Mouse (Mus musculus) kidney, embryonic 14.5 days (tissue): ENCODE results near the gene Zglp1. TPM values are rescaled to one million over a fixed set of nuclear protein-coding genes. Genes with fewer than 3 reads are reported as not detected.
"Not testable (repeated sequence)": the region's sequence is repeated elsewhere in the genome, so short reads cannot be mapped to it uniquely, and the experiment has no call there.

Experiments
- ATAC-seq: fragments of 200-750 bp; cut with Nextera tagmentation; 2 replicates; pipeline ENCODE4 v1.8.0; 2017; ENCODE audit warnings: moderate number of reproducible peaks, mild to moderate bottlenecking, moderate TSS enrichment, moderate library complexity; ENCODE audit not compliant: low FRiP score, low TSS enrichment
- H3K27ac ChIP-seq: fragments of 300-500 bp; sonication (generic); 2 replicates; pipeline ENCODE4 v1.5.1; 2014; ENCODE audit warnings: low read depth, mild to moderate bottlenecking, low read length, moderate library complexity, mixed read lengths
- H3K27me3 ChIP-seq: fragments of 300-500 bp; sonication (generic); 2 replicates; pipeline ENCODE4 v1.6.1; 2014; ENCODE audit warnings: mild to moderate bottlenecking, low read length; ENCODE audit not compliant: control insufficient read depth, insufficient read depth
- H3K36me3 ChIP-seq: fragments of 300-500 bp; sonication (generic); 2 replicates; pipeline ENCODE4 v1.6.1; 2014; ENCODE audit warnings: low read length, mixed read lengths; ENCODE audit not compliant: control insufficient read depth, insufficient read depth
- H3K4me1 ChIP-seq: fragments of 300-500 bp; sonication (generic); 2 replicates; pipeline ENCODE4 v1.6.1; 2014; ENCODE audit warnings: low read length, mixed read lengths; ENCODE audit not compliant: control insufficient read depth, insufficient read depth
- H3K4me2 ChIP-seq: fragments of 300-500 bp; sonication (generic); replicated peaks from 2 replicates; pipeline ENCODE4 v1.6.1; 2014; ENCODE audit warnings: low read depth, mild to moderate bottlenecking, low read length
- H3K4me3 ChIP-seq: fragments of 300-500 bp; sonication (generic); 2 replicates; pipeline ENCODE4 v1.5.1; 2014; ENCODE audit warnings: mild to moderate bottlenecking, low read length
- H3K9ac ChIP-seq: fragments of 300-500 bp; sonication (generic); 2 replicates; pipeline ENCODE4 v1.6.1; 2014; ENCODE audit warnings: low read depth, mild to moderate bottlenecking, low read length, moderate library complexity
- H3K9me3 ChIP-seq: fragments of 300-500 bp; sonication (generic); 2 replicates; pipeline ENCODE4 v1.6.1; 2016; ENCODE audit warnings: low read length; ENCODE audit not compliant: control insufficient read depth
- WGBS: fragments of 180-500 bp; shearing (Covaris S2); extraction: QIAGEN DNeasy Blood & Tissue Kit; methylation state at CpG from one replicate; pipeline ENCODE4 v1.1.7; 2014; 5-methylcytosine and 5-hydroxymethylcytosine counted together
- polyA plus RNA-seq: library from polyadenylated mRNA; unstranded; fragments of >200 nt; fragmentation: Nextera tagmentation; extraction: Ambion mirVana; gene quantifications from 2 replicates; pipeline ENCODE4 v1.2.1, GENCODE M21; 2014

Gene Zglp1
- polyA plus RNA-seq, 1 experiment from 2014 or later = not detected

DNA sequence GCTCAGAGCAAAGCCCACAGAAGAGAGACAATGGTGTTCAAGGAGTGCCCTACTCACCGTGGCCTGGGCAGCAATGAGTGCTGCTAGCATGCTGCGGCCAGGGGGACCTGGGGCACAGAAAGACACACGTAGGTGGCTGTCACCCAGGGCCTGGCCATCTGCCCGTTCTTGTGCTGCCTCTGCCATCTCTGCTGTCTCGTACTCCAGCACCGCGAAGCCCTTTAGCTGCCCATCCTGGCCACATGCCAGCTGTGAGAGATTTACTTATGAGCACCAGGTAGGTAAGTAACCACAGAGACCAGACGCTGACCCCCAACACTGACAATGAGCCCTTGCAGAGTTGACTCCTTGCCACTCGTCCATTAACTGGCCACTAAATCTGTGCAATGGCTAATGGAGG lies 14.2 kb upstream of the Zglp1 start:
- Histone ChIP-seq H3K9me3 (no peaks in the 10 kb centered on the region), H3K4me1 (no peaks in the 10 kb centered on the region), H3K4me3 (no peak overlapping the region), H3K9ac (no peak overlapping the region), H3K36me3 (peaks cover 89% of the 10 kb centered on the region), H3K4me2 (no peak overlapping the region), H3K27me3 (no peaks in the 10 kb centered on the region), H3K27ac (no peak overlapping the region)
- WGBS = 89% methylated on average over 9 of the region's 9 CpGs
- ATAC-seq = no peak

DNA sequence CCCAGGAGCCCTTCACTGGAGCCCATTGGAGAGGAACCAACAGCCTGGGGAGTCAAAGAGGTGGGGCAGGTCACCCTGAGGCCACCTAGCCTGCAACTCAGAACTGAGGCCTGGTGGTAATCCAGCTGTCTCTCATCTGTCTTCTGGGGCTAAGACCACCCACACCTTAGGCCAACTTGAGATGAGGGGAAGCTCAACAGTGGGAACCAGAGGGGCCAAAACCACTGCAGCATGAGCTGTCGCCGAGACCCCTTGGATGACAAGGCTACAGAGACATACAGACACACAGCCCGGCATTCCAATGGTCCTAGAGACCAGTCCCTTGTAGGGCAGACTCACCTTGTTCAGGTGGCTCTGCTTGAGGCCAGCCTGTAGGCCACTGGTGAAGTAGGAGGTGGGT lies 8.7 kb upstream of the Zglp1 start:
- no peak for ATAC-seq
- Histone ChIP-seq H3K4me3 (no peak overlapping the region), H3K27ac (no peak overlapping the region), H3K9ac (no peak overlapping the region), H3K4me2 (no peak overlapping the region), H3K4me1 (peaks cover 6% of the 10 kb centered on the region; the same call in 1 of the 2 replicates), H3K36me3 (peaks cover 63% of the 10 kb centered on the region), H3K9me3 (no peaks in the 10 kb centered on the region), H3K27me3 (no peaks in the 10 kb centered on the region)
- WGBS = 88% methylated on average over 3 of the region's 3 CpGs

DNA sequence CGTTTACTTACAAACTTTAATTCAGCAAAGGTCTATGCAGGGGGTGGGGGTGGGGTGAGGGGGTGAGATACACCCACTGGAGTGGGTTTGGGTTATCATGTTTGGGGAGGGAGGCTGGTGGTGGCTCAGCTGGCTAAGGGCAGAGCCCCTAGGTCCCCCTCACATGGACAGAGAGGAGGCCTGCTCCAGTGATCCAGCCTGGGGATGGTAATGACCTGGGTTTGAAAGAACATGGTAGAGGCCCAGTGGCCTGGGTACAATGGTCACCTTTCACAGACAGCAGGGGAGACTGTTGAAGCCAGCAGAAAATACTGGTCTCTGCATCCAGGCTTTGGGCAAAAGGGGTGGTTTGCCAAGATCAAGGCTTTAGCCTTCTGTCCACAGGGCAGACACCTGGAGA lies 7.3 kb upstream of the Zglp1 start:
- H3K4me1 ChIP-seq = peaks cover 6% of the 10 kb centered on the region; the same call in 1 of the 2 replicates
- 84% methylated on average over 1 of the region's 1 CpGs for WGBS
- peaks cover 54% of the 10 kb centered on the region for H3K36me3 ChIP-seq
- ATAC-seq = no peak
- H3K27ac ChIP-seq = no peak overlapping the region
- H3K4me3 ChIP-seq = no peak overlapping the region
- no peaks in the 10 kb centered on the region for H3K27me3 ChIP-seq
- H3K9me3 ChIP-seq = no peaks in the 10 kb centered on the region
- no peak overlapping the region for H3K9ac ChIP-seq
- no peak overlapping the region for H3K4me2 ChIP-seq

DNA sequence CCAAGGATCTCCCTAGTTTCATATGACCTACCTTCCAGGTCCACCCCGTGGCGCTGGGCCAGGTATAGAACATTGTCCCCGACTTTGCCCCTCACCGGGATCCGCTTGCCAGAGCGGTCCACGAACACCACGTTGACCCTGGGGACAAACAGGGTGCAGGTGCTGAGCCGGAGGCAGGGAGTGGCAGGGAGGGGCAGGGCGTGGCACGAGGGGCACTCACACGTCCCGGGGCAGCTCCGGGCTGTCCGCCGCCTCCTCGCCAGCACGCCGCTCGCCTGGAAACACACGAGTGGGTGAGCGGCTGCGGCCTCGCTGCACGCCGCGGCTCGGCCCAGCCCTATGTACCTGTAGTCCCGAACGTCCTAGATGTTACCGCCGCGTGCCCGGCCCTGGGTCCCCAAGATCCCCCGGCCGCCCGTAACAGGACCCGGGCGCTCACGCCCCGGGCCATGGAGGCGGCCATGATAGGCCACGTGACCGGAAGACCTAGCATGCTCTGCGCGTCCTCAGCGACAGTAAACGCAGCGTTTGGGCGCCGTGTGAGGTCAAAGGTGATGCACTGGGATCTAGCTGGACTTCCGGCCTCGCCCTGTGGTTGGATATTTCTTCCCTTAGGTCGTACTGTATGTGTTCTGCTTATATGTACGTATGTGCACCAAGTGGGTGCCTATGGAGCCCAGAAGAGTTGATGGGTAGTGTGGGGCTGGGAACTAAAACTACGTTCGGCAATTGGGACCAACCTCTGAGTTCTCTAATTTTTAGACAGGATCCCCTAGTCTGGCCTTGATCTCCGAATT lies 6.3 kb upstream of the Zglp1 start, which contains the start of the genes Gm49373 and Fdx1l:
TSS of gene Gm49373 (minus strand) at position 53 of the 797 bp plus-strand sequence.
TSS of gene Fdx1l (minus strand) at position 571 of the 797 bp plus-strand sequence.
- ATAC-seq = peak; percentile 95
- H3K36me3 ChIP-seq = peaks cover 44% of the 10 kb centered on the region
- H3K4me3 ChIP-seq = peak within 1 kb of the TSS; percentile 70
- H3K4me1 ChIP-seq = peaks cover 6% of the 10 kb centered on the region; the same call in 1 of the 2 replicates
- peak within 1 kb of the TSS; percentile 63 for H3K4me2 ChIP-seq
- peak within 1 kb of the TSS; percentile 82 for H3K9ac ChIP-seq
- WGBS = 3% methylated on average over 58 of the region's 58 CpGs
- H3K9me3 ChIP-seq = no peaks in the 10 kb centered on the region
- H3K27ac ChIP-seq = peak within 1 kb of the TSS; percentile 49; the same call in 1 of the 2 replicates
- no peaks in the 10 kb centered on the region for H3K27me3 ChIP-seq

DNA sequence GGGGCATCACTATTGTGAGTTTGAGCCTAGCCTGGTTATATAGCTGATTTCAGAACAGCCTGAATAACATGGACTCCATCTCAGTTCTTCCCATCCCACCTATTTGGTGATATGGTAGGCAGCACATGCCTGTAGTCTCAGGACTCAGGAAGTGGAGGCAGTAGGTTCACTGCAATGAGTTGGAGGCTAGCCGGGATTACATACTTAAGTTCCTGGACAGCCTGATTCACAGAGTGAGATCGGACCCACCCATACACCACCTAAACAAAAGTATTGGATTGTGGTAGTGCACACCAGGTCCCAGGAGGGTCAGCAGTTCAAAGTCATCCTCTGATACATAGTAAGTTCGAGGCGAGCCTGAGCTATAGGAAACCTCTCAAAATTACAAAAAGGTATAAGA lies 5.7 kb upstream of the Zglp1 start:
- Histone ChIP-seq H3K4me2 (peak overlapping the region; percentile 63), H3K9ac (peak overlapping the region; percentile 82), H3K9me3 (no peaks in the 10 kb centered on the region), H3K4me3 (peak overlapping the region; percentile 70), H3K4me1 (peaks cover 6% of the 10 kb centered on the region; the same call in 1 of the 2 replicates), H3K27ac (no peak overlapping the region), H3K27me3 (no peaks in the 10 kb centered on the region), H3K36me3 (peaks cover 40% of the 10 kb centered on the region)
- 10% methylated on average over 4 of the region's 4 CpGs for WGBS
- peak; percentile 24 for ATAC-seq

DNA sequence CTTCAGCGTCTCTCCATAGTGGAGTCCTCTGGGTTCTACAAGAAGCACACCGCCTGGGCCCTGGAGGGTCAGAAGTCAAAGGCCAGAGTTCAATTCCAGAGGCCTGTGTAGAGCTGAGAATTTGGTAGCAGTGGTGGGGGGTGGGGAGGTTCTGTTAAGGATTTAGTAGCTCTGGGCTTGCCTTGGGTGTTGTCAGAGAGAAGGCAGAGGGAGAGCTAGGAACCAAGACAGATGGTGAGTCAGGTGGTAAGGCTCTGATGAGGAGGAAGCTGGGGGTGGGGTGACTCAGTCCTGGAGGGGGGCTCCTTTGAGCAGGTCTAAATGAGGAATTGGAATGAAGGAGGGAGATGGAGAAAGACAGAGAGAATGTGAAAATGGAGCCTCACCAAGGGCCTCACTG lies 4.0 kb downstream of the Zglp1 start:
- Histone ChIP-seq H3K4me1 (no peaks in the 10 kb centered on the region), H3K9me3 (no peaks in the 10 kb centered on the region), H3K36me3 (peaks cover 38% of the 10 kb centered on the region), H3K9ac (no peak overlapping the region), H3K4me2 (no peak overlapping the region), H3K4me3 (no peak overlapping the region), H3K27ac (no peak overlapping the region), H3K27me3 (no peaks in the 10 kb centered on the region)
- WGBS = 85% methylated on average over 2 of the region's 2 CpGs
- no peak for ATAC-seq

DNA sequence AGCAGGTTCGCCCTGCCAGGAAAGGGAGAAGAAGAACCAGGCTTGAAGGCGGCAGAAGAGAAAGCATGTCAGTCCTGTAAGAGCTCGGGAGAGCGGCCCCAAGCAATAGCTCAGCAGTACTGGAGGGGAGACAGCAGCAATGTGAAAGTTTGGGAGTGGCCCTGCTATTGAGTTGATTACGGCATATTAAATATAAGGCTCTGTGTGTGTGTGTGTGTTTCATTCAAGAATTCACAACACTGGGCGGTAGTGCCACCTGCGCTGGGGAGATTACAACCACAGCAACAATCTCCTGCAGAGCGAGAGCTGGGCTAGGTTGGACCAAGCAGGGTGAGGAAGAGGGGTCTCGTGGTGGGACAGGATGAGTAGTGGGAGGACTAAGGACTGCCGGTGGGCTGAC lies 15.3 kb downstream of the Zglp1 start:
- ATAC-seq = no peak
- WGBS = 62% methylated on average over 10 of the region's 10 CpGs
- Histone ChIP-seq H3K4me3 (no peak overlapping the region), H3K27me3 (no peaks in the 10 kb centered on the region), H3K27ac (no peak overlapping the region), H3K36me3 (no peaks in the 10 kb centered on the region), H3K4me1 (no peaks in the 10 kb centered on the region), H3K4me2 (no peak overlapping the region), H3K9me3 (no peaks in the 10 kb centered on the region), H3K9ac (no peak overlapping the region)

DNA sequence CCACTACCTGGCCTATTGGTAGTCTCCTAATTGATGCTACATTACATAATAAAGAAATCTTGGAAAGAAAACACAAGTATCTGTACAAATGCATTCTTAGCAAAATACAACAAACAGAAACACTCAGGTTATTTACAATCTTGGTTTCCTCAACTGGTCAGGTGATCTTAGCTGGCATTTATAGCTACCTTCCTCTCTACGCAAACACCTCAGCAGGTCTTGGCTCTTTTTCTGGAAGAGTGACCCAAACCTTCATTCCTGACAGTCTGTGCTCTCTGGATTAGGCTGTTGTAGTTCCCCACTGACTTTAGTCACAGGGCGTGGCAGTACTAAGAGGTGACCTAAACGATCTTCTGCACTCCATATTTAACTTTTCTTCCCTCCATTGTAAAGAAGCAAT lies 21.7 kb downstream of the Zglp1 start:
- H3K4me1 ChIP-seq = no peaks in the 10 kb centered on the region
- no peak overlapping the region for H3K4me3 ChIP-seq
- H3K4me2 ChIP-seq = no peak overlapping the region
- 81% methylated on average over 3 of the region's 3 CpGs for WGBS
- H3K27me3 ChIP-seq = no peaks in the 10 kb centered on the region
- no peak overlapping the region for H3K27ac ChIP-seq
- H3K9ac ChIP-seq = no peak overlapping the region
- H3K36me3 ChIP-seq = no peaks in the 10 kb centered on the region
- no peak for ATAC-seq
- no peaks in the 10 kb centered on the region for H3K9me3 ChIP-seq

DNA sequence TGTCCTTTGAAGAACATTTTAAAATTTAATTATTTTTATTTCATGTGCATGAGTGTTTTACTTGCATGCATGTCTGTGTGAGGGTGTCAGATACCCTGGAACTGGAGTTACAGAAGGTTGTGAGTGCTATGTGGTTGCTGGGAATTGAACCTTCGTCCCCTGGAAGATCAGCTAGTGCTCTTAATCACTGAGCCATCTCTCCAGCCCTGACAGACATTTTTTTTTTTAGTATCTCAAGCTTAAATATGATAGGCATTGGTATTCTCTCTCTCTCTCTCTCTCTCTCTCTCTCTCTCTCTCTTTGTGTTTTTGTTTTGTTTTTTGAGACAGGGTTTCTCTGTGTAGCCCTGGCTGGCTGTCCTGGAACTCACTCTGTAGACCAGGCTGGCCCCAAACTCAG lies 22.1 kb downstream of the Zglp1 start:
- H3K9ac ChIP-seq, ATAC-seq, H3K27ac ChIP-seq, H3K4me1 ChIP-seq, H3K4me2 ChIP-seq, H3K9me3 ChIP-seq, H3K36me3 ChIP-seq, H3K27me3 ChIP-seq, H3K4me3 ChIP-seq: not testable (repeated sequence)
- WGBS = 83% methylated on average over 1 of the region's 1 CpGs
